Mouse (Mus musculus) heart, embryonic 10.5 days (tissue): ENCODE measurements around the gene Rprd1b. TPM values are rescaled to one million over a fixed set of nuclear protein-coding genes. Genes with fewer than 3 reads are reported as not detected.
A peak's percentile ranks its signal among the peaks of the same experiment; 100 is the strongest.

ENCODE experiments used
- DNase-seq: peaks from one replicate; pipeline ENCODE4 v3.0.0-alpha.2; 2017; ENCODE audit warnings: low spot score
- H3K27ac ChIP-seq: fragments of 300-500 bp; sonication (generic); 2 replicates; pipeline ENCODE4 v1.5.1; 2016; ENCODE audit warnings: mild to moderate bottlenecking
- H3K27me3 ChIP-seq: fragments of 300-500 bp; sonication (generic); 2 replicates; pipeline ENCODE4 v1.6.1; 2016; ENCODE audit warnings: mild to moderate bottlenecking; ENCODE audit not compliant: poor library complexity, insufficient read depth, severe bottlenecking
- H3K36me3 ChIP-seq: fragments of 300-500 bp; sonication (generic); 2 replicates; pipeline ENCODE4 v1.6.1; 2016; ENCODE audit warnings: mild to moderate bottlenecking, moderate library complexity
- H3K4me1 ChIP-seq: fragments of 300-500 bp; sonication (generic); 2 replicates; pipeline ENCODE4 v1.6.1; 2016; ENCODE audit warnings: mild to moderate bottlenecking
- H3K4me3 ChIP-seq: fragments of 300-500 bp; sonication (generic); 2 replicates; pipeline ENCODE4 v1.5.1; 2016; ENCODE audit warnings: mild to moderate bottlenecking, moderate library complexity
- H3K9me3 ChIP-seq: fragments of 300-500 bp; sonication (generic); 2 replicates; pipeline ENCODE4 v1.6.1; 2016; ENCODE audit warnings: mild to moderate bottlenecking, moderate library complexity
- WGBS: fragments of 180-500 bp; shearing (Covaris S2); methylation state at CpG from one replicate; pipeline ENCODE4 v1.1.7; 2016; 5-methylcytosine and 5-hydroxymethylcytosine counted together
- polyA plus RNA-seq: library from polyadenylated mRNA; unstranded; fragments of >200 nt; fragmentation: Nextera tagmentation; extraction: Ambion mirVana; gene quantifications from 2 replicates; pipeline ENCODE4 v1.2.1, GENCODE M21; 2016

Rprd1b gene
- polyA plus RNA-seq, 1 experiment from 2014 or later, result 42.1 TPM

GRCm38 (mm10) chr2:158179370-158180111, 151.2 kb downstream of the Rprd1b start:
- H3K27me3 ChIP-seq, result no peaks in the 10 kb centered on the region; the same call in 1 of the 2 replicates
- H3K9me3 ChIP-seq, result no peaks in the 10 kb centered on the region
- no peak for DNase-seq
- H3K27ac ChIP-seq, result peak overlapping the region; percentile 74
- H3K4me1 ChIP-seq, result peaks cover 35% of the 10 kb centered on the region
- peak overlapping the region; percentile 53 for H3K4me3 ChIP-seq
- H3K36me3 ChIP-seq, result no peaks in the 10 kb centered on the region
- 21% methylated on average over 18 of the region's 18 CpGs for WGBS

- Histone ChIP-seq H3K27ac (no peak overlapping the region), H3K36me3 (no peaks in the 10 kb centered on the region), H3K4me3 (no peak overlapping the region), H3K4me1 (peaks cover 23% of the 10 kb centered on the region), H3K27me3 (no peaks in the 10 kb centered on the region; the same call in 1 of the 2 replicates), H3K9me3 (no peaks in the 10 kb centered on the region)
- WGBS, result 44% methylated on average over 9 of the region's 9 CpGs
- DNase-seq, result no peak
These were observed 152.5 kb downstream of the Rprd1b start for GRCm38 (mm10) chr2:158180797-158181196.

Other genes with a start within 250 kb of the Rprd1b start
- gene Vstm2l, start 113.8 kb upstream of the Rprd1b start, polyA plus RNA-seq, result 0.09 TPM in 1 of 2 replicates, not detected in the other
- 30.5 and 35.1 TPM in 2 replicates for gene Tti1, start 64 bp upstream of the Rprd1b start, polyA plus RNA-seq
- 134 and 256 TPM in 2 replicates for gene Tgm2, start 117.9 kb downstream of the Rprd1b start, polyA plus RNA-seq
- gene D630003M21Rik, start 200.7 kb downstream of the Rprd1b start, polyA plus RNA-seq, result 0.73 and 0.91 TPM in 2 replicates
- gene Bpi, start 229.6 kb downstream of the Rprd1b start, polyA plus RNA-seq, result not detected in 2 replicates